ENCODE assay signal across 8 mouse cellular contexts in genomic region chr4:46535840-46536361, GRCm38 (mm10). TPM values are rescaled to one million over a fixed set of nuclear protein-coding genes. Genes with fewer than 3 reads are reported as not detected.
DNase-seq lines count a peak whose midpoint lies in the region; ATAC-seq and TF ChIP-seq lines count a peak whose summit lies in the region.

Trim14 (minus strand) TSS chr4:46536141.

- H3K36me3 ChIP-seq in hindbrain, embryonic 13.5 days = peaks cover 8% of the 10 kb centered on the region; the same call in 1 of the 2 replicates
- H3K36me3 ChIP-seq in liver, embryonic 12.5 days = 0 out of 2 replicates have a peak, but pooled peaks cover 2% of the 10 kb centered on the region
- no peaks in the 10 kb centered on the region for H3K36me3 ChIP-seq in myocyte (ENCODE audit: control insufficient read depth, insufficient read depth)

- TF ChIP-seq POLR2A in myocyte (IDR thresholded peaks at IDR 0.05; ENCODE audit: insufficient read length, low read depth) = no peak

- ATAC-seq in CD4-positive, CD25-positive, alpha-beta regulatory T cell, adult 4 months = peak; percentile 77
- ATAC-seq in erythroid progenitor cell, adult 5-6 weeks (replicated peaks; ENCODE audit: low FRiP score, poor library complexity, severe bottlenecking) = 0 out of 2 replicates have a peak, but pooled peaks have one; percentile 23
- ATAC-seq in hindbrain, embryonic 13.5 days (ENCODE audit: low FRiP score) = peak; percentile 62; the same call in 1 of the 2 replicates
- ATAC-seq in liver, embryonic 12.5 days = peak; percentile 69

- no peak within 1 kb of the TSS for H3K27ac ChIP-seq in hindbrain, embryonic 13.5 days
- peak within 1 kb of the TSS; percentile 79 for H3K27ac ChIP-seq in liver, embryonic 12.5 days

- H3K9ac ChIP-seq in hindbrain, embryonic 13.5 days = peak within 1 kb of the TSS; percentile 71
- peak within 1 kb of the TSS; percentile 72 for H3K9ac ChIP-seq in liver, embryonic 12.5 days

- peak within 1 kb of the TSS; percentile 68 for H3K4me2 ChIP-seq in hindbrain, embryonic 13.5 days
- peak within 1 kb of the TSS; percentile 92 for H3K4me2 ChIP-seq in liver, embryonic 12.5 days
- H3K4me2 ChIP-seq in myocyte (ENCODE audit: low read depth) = peak within 1 kb of the TSS; percentile 58

- no peaks in the 10 kb centered on the region for H3K9me3 ChIP-seq in hindbrain, embryonic 13.5 days
- H3K9me3 ChIP-seq in liver, embryonic 12.5 days (replicated peaks) = no peaks in the 10 kb centered on the region

- no peaks in the 10 kb centered on the region for H3K79me2 ChIP-seq in myocyte (ENCODE audit: control insufficient read depth, insufficient read depth)

- DNase-seq in R1 (ENCODE audit: low read depth, low spot score) = peak; percentile 92
- DNase-seq in thymus, postnatal 4 days = peak; percentile 73
- DNase-seq in left cerebral cortex, postnatal 25 days (ENCODE audit: low spot score in 2 of 2) = no peak

- H3K4me1 ChIP-seq in hindbrain, embryonic 13.5 days (replicated peaks) = peaks cover 24% of the 10 kb centered on the region
- peaks cover 30% of the 10 kb centered on the region for H3K4me1 ChIP-seq in liver, embryonic 12.5 days

- peak within 1 kb of the TSS; percentile 46 for H3K4me3 ChIP-seq in hindbrain, embryonic 13.5 days
- H3K4me3 ChIP-seq in liver, embryonic 12.5 days = peak within 1 kb of the TSS; percentile 68
- H3K4me3 ChIP-seq in myocyte = no peak within 1 kb of the TSS

- intact Hi-C loops in left cerebral cortex, postnatal 25 days (cut with DNase I) = no loop called here

- peaks cover 83% of the 10 kb centered on the region for H3K27me3 ChIP-seq in hindbrain, embryonic 13.5 days
- peaks cover 73% of the 10 kb centered on the region for H3K27me3 ChIP-seq in liver, embryonic 12.5 days (replicated peaks)
- H3K27me3 ChIP-seq in myocyte (ENCODE audit: control insufficient read depth, insufficient read depth, insufficient read length) = peaks cover 32% of the 10 kb centered on the region

- H3ac ChIP-seq in myocyte (ENCODE audit: control insufficient read depth, insufficient read length) = no peak within 1 kb of the TSS

- WGBS in hindbrain, embryonic 13.5 days = under 1% methylated on average over 40 of the region's 46 CpGs
- WGBS in liver, embryonic 12.5 days (ENCODE audit: insufficient replicate concordance) = under 1% methylated on average over 46 of the region's 46 CpGs

TF ChIP-seq in myocyte, 11 proteins besides CTCF, POLR2A, EP300 and RAD21:
- TF ChIP-seq TCF3 (IDR thresholded peaks at IDR 0.05; ENCODE audit: insufficient read length, low read depth) (no peak), REST (IDR thresholded peaks at IDR 0.05; ENCODE audit: insufficient read depth, insufficient read length) (no peak), MYOD1 (IDR thresholded peaks at IDR 0.05; ENCODE audit: control insufficient read depth in 1 of 3, insufficient read length in 2 of 3, low read depth in 2 of 3) (no peak), TCF12 (IDR thresholded peaks at IDR 0.05; ENCODE audit: insufficient read depth, poor library complexity, severe bottlenecking) (no peak), CEBPB (IDR thresholded peaks at IDR 0.05; ENCODE audit: insufficient read depth, poor library complexity, severe bottlenecking) (no peak), MYOG (IDR thresholded peaks at IDR 0.05; ENCODE audit: control insufficient read depth in 1 of 3, insufficient read depth in 1 of 3, insufficient read length in 2 of 3, low read depth in 2 of 3) (no peak), E2F4 (IDR thresholded peaks at IDR 0.05; ENCODE audit: insufficient read depth) (no peak), SRF (IDR thresholded peaks at IDR 0.05; ENCODE audit: control insufficient read depth, insufficient read length, low read depth) (no peak), USF1 (IDR thresholded peaks at IDR 0.05; ENCODE audit: low read depth) (no peak), MAX (IDR thresholded peaks at IDR 0.05; ENCODE audit: low read depth) (no peak), POLR2AphosphoS2 (IDR thresholded peaks at IDR 0.05; ENCODE audit: insufficient read length, low read depth) (no peak)

RNA-seq across cellular contexts. Expression of gene Trim14, which starts in this region (rescaled TPM):
- 10 to 100 TPM; 33.2 to 35.8 TPM for polyA plus RNA-seq in CD4-positive, CD25-positive, alpha-beta regulatory T cell, adult 4 months (2017; shearing (Covaris generic))
- 2.5 and 2.9 TPM in 2 replicates for total RNA-seq in erythroid progenitor cell, adult 5-6 weeks (2015; ENCODE audit: low replicate concordance)
- total RNA-seq in erythroid progenitor cell, adult 5-6 weeks (2017; ENCODE audit: low replicate concordance) = 9.2 TPM in 1 of 2 replicates, not detected in the other
- 0.93 and 0.96 TPM in 2 replicates for polyA plus RNA-seq in hindbrain, embryonic 13.5 days (2015; fragmentation: Nextera tagmentation; extraction: Ambion mirVana)
- 8.5 and 8.9 TPM in 2 replicates for polyA plus RNA-seq in liver, embryonic 12.5 days (2016; fragmentation: Nextera tagmentation; extraction: Ambion mirVana)
- 0.14 TPM for polyA plus RNA-seq in myocyte (2012; fragmentation: generic; extraction: Trizol)
- total RNA-seq in left cerebral cortex, postnatal 25 days (2021) = 1 to 10 TPM in 1 of 2 experiments, under 1 TPM in 1; 0.76 to 1.4 TPM

Comparison
In these comparisons a context has a peak if more than half of its experiments do, and no peak if none do; other contexts are left out.
1. Peak in ATAC-seq, H3K4me3 ChIP-seq, H3K9ac ChIP-seq and H3K4me2 ChIP-seq in hindbrain, embryonic 13.5 days; RNA of the gene not detected or under 1 TPM.
2. ATAC-seq: peak in every context shown above with its lines; median percentile 77 in CD4-positive, CD25-positive, alpha-beta regulatory T cell, adult 4 months; 69 in liver, embryonic 12.5 days; 62 in hindbrain, embryonic 13.5 days; 23 in erythroid progenitor cell, adult 5-6 weeks.
3. DNase-seq: peak in R1 (single experiment) and thymus, postnatal 4 days (single experiment); none in left cerebral cortex, postnatal 25 days (0 of 2).
4. Peak in every context shown above with its lines, with median percentiles within 50 percentile points of each other: H3K4me2 ChIP-seq.